Mouse (Mus musculus): ENCODE measurements around the gene Gm20388. TPM values are rescaled to one million over a fixed set of nuclear protein-coding genes. Genes with fewer than 3 reads are reported as not detected.
A peak's percentile ranks its signal among the peaks of the same experiment; 100 is the strongest.

Gene Gm20388
- polyA plus RNA-seq, 1 experiment from 2014 or later = 12.4 TPM

GRCm38 (mm10) chr8:122178392-122178890 is 2267.8 kb downstream of the Gm20388 start:
- Histone ChIP-seq H3K4me3 (ENCODE audit: low read length) (no peak overlapping the region), H3K4me1 (ENCODE audit: control insufficient read depth, insufficient read depth, low read depth, low read length) (no peaks in the 10 kb centered on the region), H3K27me3 (replicated peaks; ENCODE audit: control insufficient read depth, insufficient read depth, low read length) (no peaks in the 10 kb centered on the region), H3K9me3 (ENCODE audit: control insufficient read depth, low read length) (no peaks in the 10 kb centered on the region), H3K9ac (ENCODE audit: low read depth, low read length) (no peak overlapping the region), H3K4me2 (ENCODE audit: low read length) (no peak overlapping the region), H3K27ac (ENCODE audit: low read depth, low read length) (no peak overlapping the region), H3K36me3 (ENCODE audit: control insufficient read depth, insufficient read depth, low read length) (no peaks in the 10 kb centered on the region)
- 70% methylated on average over 4 of the region's 4 CpGs for WGBS
- no peak for ATAC-seq

- no peak overlapping the region for H3K27ac ChIP-seq (ENCODE audit: low read depth, low read length)
- H3K9me3 ChIP-seq (ENCODE audit: control insufficient read depth, low read length) = no peaks in the 10 kb centered on the region
- ATAC-seq = no peak
- H3K27me3 ChIP-seq (replicated peaks; ENCODE audit: control insufficient read depth, insufficient read depth, low read length) = no peaks in the 10 kb centered on the region
- no peak overlapping the region for H3K4me3 ChIP-seq (ENCODE audit: low read length)
- H3K4me1 ChIP-seq (ENCODE audit: control insufficient read depth, insufficient read depth, low read depth, low read length) = no peaks in the 10 kb centered on the region
- no peak overlapping the region for H3K4me2 ChIP-seq (ENCODE audit: low read length)
- H3K36me3 ChIP-seq (ENCODE audit: control insufficient read depth, insufficient read depth, low read length) = no peaks in the 10 kb centered on the region
- 88% methylated on average over 7 of the region's 7 CpGs for WGBS
- H3K9ac ChIP-seq (ENCODE audit: low read depth, low read length) = no peak overlapping the region
Measured at GRCm38 (mm10) chr8:122179354-122179753, 2268.7 kb downstream of the Gm20388 start.

DNA sequence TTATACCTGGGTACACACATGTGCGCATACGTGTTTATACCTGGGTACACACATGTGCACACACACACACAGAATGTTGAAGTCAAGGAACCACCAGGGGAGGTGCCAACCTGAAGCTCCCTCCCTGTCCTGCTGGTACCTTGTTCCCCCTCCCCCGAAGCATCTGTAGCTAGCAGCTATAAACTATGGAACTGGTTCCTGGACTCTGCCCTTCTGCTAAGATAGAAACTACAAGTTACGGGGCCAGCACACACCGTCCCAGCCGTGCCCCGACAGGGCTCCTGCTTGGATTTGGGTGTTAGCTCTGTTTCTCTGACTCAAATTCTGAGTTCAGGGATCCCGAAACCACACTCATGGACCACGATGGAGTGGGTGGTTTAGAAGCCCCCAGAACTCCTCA is 2269.5 kb downstream of the Gm20388 start:
- Histone ChIP-seq H3K27ac (ENCODE audit: low read depth, low read length) (no peak overlapping the region), H3K27me3 (replicated peaks; ENCODE audit: control insufficient read depth, insufficient read depth, low read length) (no peaks in the 10 kb centered on the region), H3K4me2 (ENCODE audit: low read length) (no peak overlapping the region), H3K9ac (ENCODE audit: low read depth, low read length) (no peak overlapping the region), H3K4me3 (ENCODE audit: low read length) (no peak overlapping the region), H3K9me3 (ENCODE audit: control insufficient read depth, low read length) (no peaks in the 10 kb centered on the region), H3K4me1 (ENCODE audit: control insufficient read depth, insufficient read depth, low read depth, low read length) (no peaks in the 10 kb centered on the region), H3K36me3 (ENCODE audit: control insufficient read depth, insufficient read depth, low read length) (no peaks in the 10 kb centered on the region)
- no peak for ATAC-seq
- 93% methylated on average over 9 of the region's 9 CpGs for WGBS

DNA sequence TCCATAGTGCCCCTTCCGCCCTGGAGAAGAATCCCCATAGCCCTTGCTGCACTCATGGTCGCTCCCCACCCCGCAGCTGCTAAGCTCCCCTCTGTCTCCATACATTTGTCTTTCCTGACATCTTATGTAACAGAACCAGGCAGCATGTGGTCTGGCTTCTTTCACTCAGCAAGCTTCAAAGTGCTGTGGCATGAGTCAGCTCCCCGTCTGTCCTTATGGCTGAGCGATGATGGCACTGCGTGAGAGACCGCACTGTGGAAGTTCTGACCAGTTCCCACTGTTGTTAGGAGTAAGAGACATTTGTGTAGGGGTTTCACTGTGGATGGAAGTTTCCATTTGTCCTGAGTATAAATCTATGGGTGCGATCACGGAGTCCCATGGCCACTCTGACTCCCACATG is 2270.8 kb downstream of the Gm20388 start:
- no peaks in the 10 kb centered on the region for H3K4me1 ChIP-seq (ENCODE audit: control insufficient read depth, insufficient read depth, low read depth, low read length)
- H3K27me3 ChIP-seq (replicated peaks; ENCODE audit: control insufficient read depth, insufficient read depth, low read length) = no peaks in the 10 kb centered on the region
- no peak overlapping the region for H3K9ac ChIP-seq (ENCODE audit: low read depth, low read length)
- no peak overlapping the region for H3K27ac ChIP-seq (ENCODE audit: low read depth, low read length)
- WGBS = 66% methylated on average over 9 of the region's 9 CpGs
- no peak overlapping the region for H3K4me3 ChIP-seq (ENCODE audit: low read length)
- H3K4me2 ChIP-seq (ENCODE audit: low read length) = no peak overlapping the region
- H3K9me3 ChIP-seq (ENCODE audit: control insufficient read depth, low read length) = no peaks in the 10 kb centered on the region
- no peak for ATAC-seq
- no peaks in the 10 kb centered on the region for H3K36me3 ChIP-seq (ENCODE audit: control insufficient read depth, insufficient read depth, low read length)

DNA sequence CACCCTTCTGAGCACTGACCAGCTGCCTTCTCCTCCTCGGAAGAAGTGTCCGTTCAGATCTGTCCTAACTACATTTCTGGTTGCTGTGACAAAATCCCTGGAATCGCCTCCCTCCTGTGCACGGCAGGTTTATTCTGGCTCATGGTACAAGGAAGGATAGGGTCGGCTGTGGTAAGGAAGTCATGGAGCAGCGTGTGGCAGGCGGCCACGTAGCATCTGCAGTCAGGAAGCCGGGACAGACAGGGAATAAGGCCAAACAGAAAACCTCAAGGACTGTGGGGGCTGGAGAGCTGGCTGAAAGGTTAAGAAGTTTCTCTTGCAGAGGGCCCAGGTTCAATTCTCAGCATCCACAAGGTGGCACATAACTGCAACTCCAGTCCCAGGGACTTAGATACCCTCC is 2271.3 kb downstream of the Gm20388 start:
- Histone ChIP-seq H3K27me3 (replicated peaks; ENCODE audit: control insufficient read depth, insufficient read depth, low read length) (no peaks in the 10 kb centered on the region), H3K4me3 (ENCODE audit: low read length) (no peak overlapping the region), H3K27ac (ENCODE audit: low read depth, low read length) (no peak overlapping the region), H3K9me3 (ENCODE audit: control insufficient read depth, low read length) (no peaks in the 10 kb centered on the region), H3K4me2 (ENCODE audit: low read length) (no peak overlapping the region), H3K9ac (ENCODE audit: low read depth, low read length) (no peak overlapping the region), H3K36me3 (ENCODE audit: control insufficient read depth, insufficient read depth, low read length) (no peaks in the 10 kb centered on the region), H3K4me1 (ENCODE audit: control insufficient read depth, insufficient read depth, low read depth, low read length) (no peaks in the 10 kb centered on the region)
- no peak for ATAC-seq
- WGBS = 67% methylated on average over 9 of the region's 9 CpGs

DNA sequence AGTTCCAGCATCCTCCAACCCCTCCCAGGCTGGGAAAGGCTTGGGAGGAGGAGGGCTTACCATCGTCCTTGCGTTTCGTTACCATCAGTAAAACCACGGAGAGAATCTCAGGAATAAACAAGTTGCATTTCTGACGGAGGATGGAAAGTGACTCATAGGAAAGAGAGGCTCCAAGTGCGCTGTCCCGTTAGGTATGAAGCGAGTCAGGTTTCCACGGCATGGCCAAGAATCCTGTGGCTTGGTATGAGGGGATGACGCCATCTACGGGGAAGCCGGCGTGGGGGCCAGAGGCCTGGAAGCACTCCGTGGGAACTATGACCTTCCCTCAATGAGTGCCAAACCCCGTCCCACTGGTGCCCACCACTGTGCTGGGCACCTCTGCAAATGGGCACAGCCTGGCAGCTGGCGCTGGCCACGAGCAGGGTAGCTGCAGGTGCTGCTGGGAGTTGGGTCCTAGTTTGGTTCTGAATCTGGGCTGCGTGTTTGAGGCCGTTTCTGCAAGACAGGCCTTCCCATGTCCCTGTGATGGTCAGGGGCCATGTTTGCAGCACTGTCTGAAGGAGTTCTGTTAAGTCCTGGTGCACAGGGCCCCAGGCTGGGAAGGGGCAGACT is 2275.8 kb downstream of the Gm20388 start:
- Histone ChIP-seq H3K4me3 (ENCODE audit: low read length) (no peak overlapping the region), H3K9me3 (ENCODE audit: control insufficient read depth, low read length) (no peaks in the 10 kb centered on the region), H3K27ac (ENCODE audit: low read depth, low read length) (no peak overlapping the region), H3K27me3 (replicated peaks; ENCODE audit: control insufficient read depth, insufficient read depth, low read length) (no peaks in the 10 kb centered on the region), H3K9ac (ENCODE audit: low read depth, low read length) (no peak overlapping the region), H3K4me1 (ENCODE audit: control insufficient read depth, insufficient read depth, low read depth, low read length) (no peaks in the 10 kb centered on the region; the same call in 1 of the 2 replicates), H3K36me3 (ENCODE audit: control insufficient read depth, insufficient read depth, low read length) (no peaks in the 10 kb centered on the region), H3K4me2 (ENCODE audit: low read length) (no peak overlapping the region)
- WGBS = 90% methylated on average over 19 of the region's 19 CpGs
- no peak for ATAC-seq

DNA sequence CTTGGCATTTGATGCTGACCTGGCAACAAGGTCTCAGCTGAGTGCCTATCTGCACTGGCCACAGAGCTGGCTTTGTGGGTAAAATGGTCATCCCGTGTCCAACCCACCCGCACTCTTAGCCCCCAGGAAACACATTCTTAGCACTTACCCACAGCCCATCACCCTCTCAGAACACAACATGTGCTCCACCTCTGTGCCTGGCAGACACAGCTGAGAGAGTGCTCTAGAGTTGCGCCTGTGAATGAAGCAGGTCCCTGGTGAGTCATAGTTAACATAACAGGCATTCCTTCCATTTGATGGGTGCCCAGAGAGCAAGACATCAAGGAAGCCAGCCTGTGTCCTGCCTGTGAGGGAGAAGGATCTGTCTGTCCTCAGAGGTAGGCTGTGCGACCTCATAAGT is 2276.6 kb downstream of the Gm20388 start:
- no peak for ATAC-seq
- Histone ChIP-seq H3K27me3 (replicated peaks; ENCODE audit: control insufficient read depth, insufficient read depth, low read length) (no peaks in the 10 kb centered on the region), H3K27ac (ENCODE audit: low read depth, low read length) (no peak overlapping the region), H3K9ac (ENCODE audit: low read depth, low read length) (no peak overlapping the region), H3K4me3 (ENCODE audit: low read length) (no peak overlapping the region), H3K4me2 (ENCODE audit: low read length) (no peak overlapping the region), H3K9me3 (ENCODE audit: control insufficient read depth, low read length) (no peaks in the 10 kb centered on the region), H3K4me1 (ENCODE audit: control insufficient read depth, insufficient read depth, low read depth, low read length) (no peaks in the 10 kb centered on the region; the same call in 1 of the 2 replicates), H3K36me3 (ENCODE audit: control insufficient read depth, insufficient read depth, low read length) (no peaks in the 10 kb centered on the region)
- WGBS = 96% methylated on average over 4 of the region's 4 CpGs

GRCm38 (mm10) chr8:122190349-122191053 is 2279.9 kb downstream of the Gm20388 start:
- H3K27me3 ChIP-seq (replicated peaks; ENCODE audit: control insufficient read depth, insufficient read depth, low read length) = no peaks in the 10 kb centered on the region
- no peak overlapping the region for H3K27ac ChIP-seq (ENCODE audit: low read depth, low read length)
- ATAC-seq = peak; percentile 49; the same call in 1 of the 2 replicates
- no peaks in the 10 kb centered on the region; the same call in none of the 2 replicates for H3K4me1 ChIP-seq (ENCODE audit: control insufficient read depth, insufficient read depth, low read depth, low read length)
- no peaks in the 10 kb centered on the region for H3K9me3 ChIP-seq (ENCODE audit: control insufficient read depth, low read length)
- no peak overlapping the region for H3K9ac ChIP-seq (ENCODE audit: low read depth, low read length)
- 50% methylated on average over 16 of the region's 16 CpGs for WGBS
- H3K36me3 ChIP-seq (ENCODE audit: control insufficient read depth, insufficient read depth, low read length) = no peaks in the 10 kb centered on the region
- H3K4me2 ChIP-seq (ENCODE audit: low read length) = no peak overlapping the region
- H3K4me3 ChIP-seq (ENCODE audit: low read length) = no peak overlapping the region

GRCm38 (mm10) chr8:122191054-122191376 is 2280.4 kb downstream of the Gm20388 start:
- Histone ChIP-seq H3K27me3 (replicated peaks; ENCODE audit: control insufficient read depth, insufficient read depth, low read length) (no peaks in the 10 kb centered on the region), H3K4me2 (ENCODE audit: low read length) (no peak overlapping the region), H3K27ac (ENCODE audit: low read depth, low read length) (no peak overlapping the region), H3K4me3 (ENCODE audit: low read length) (no peak overlapping the region), H3K36me3 (ENCODE audit: control insufficient read depth, insufficient read depth, low read length) (no peaks in the 10 kb centered on the region), H3K9me3 (ENCODE audit: control insufficient read depth, low read length) (no peaks in the 10 kb centered on the region), H3K4me1 (ENCODE audit: control insufficient read depth, insufficient read depth, low read depth, low read length) (no peaks in the 10 kb centered on the region; the same call in none of the 2 replicates), H3K9ac (ENCODE audit: low read depth, low read length) (no peak overlapping the region)
- WGBS = 64% methylated on average over 8 of the region's 8 CpGs
- ATAC-seq = 0 out of 2 replicates have a peak, but pooled peaks have one; percentile 14
